Mouse (Mus musculus): ENCODE data around the gene Bank1.

DNA sequence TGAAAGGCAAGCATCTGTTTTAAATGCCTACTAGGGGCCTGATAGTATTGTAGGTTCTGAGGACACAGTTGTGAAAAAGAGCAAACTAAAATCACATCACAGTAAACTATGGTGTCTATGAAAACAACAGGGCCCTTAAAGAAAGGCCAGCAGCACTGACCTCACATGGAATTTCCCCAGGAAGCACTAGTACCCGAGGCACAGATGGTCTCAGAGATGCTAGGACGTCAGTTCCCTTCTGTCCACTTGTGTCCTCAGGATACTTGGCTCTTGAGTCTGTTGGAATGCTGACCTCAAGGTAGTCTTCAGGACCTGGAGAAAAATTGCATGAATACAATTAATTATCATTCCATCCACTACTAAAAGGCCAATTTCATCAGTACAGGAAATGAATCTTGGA lies 71.2 kb downstream of the Bank1 start:
- TF ChIP-seq POLR2AphosphoS2 (IDR thresholded peaks at IDR 0.05; ENCODE audit: insufficient read length, low read depth) (no peak), MAX (IDR thresholded peaks at IDR 0.05; ENCODE audit: low read depth) (no peak), TCF12 (IDR thresholded peaks at IDR 0.05; ENCODE audit: insufficient read depth, poor library complexity, severe bottlenecking) (no peak), MYOG (IDR thresholded peaks at IDR 0.05; ENCODE audit: control insufficient read depth in 1 of 3, insufficient read depth in 1 of 3, insufficient read length in 2 of 3, low read depth in 2 of 3) (no peak), POLR2A (IDR thresholded peaks at IDR 0.05; ENCODE audit: insufficient read length, low read depth) (no peak), USF1 (IDR thresholded peaks at IDR 0.05; ENCODE audit: low read depth) (no peak), E2F4 (IDR thresholded peaks at IDR 0.05; ENCODE audit: insufficient read depth) (no peak), REST (IDR thresholded peaks at IDR 0.05; ENCODE audit: insufficient read depth, insufficient read length) (no peak), MYOD1 (IDR thresholded peaks at IDR 0.05; ENCODE audit: control insufficient read depth in 1 of 3, insufficient read length in 2 of 3, low read depth in 2 of 3) (no peak), TCF3 (IDR thresholded peaks at IDR 0.05; ENCODE audit: insufficient read length, low read depth) (no peak)

All from myocyte (in vitro differentiated cells).